Mouse (Mus musculus) MEL (cell line): ENCODE data around the gene Homer2. TPM values are rescaled to one million over a fixed set of nuclear protein-coding genes. Genes with fewer than 3 reads are reported as not detected.

Experiments used
- DNase-seq: peaks from one replicate; pipeline ENCODE4 v3.0.0; 2011; ENCODE audit warnings: low read depth, low spot score
- H3K27ac ChIP-seq: 2 replicates; pipeline ENCODE4 v1.5.1; 2012; ENCODE audit warnings: low read depth, mild to moderate bottlenecking, control low read depth, low read length, moderate library complexity; ENCODE audit not compliant: control insufficient read depth
- H3K27me3 ChIP-seq, 2 experiments: fragments of 150-350 bp in 1 of 2; sonication (generic) in 1 of 2; 2 replicates each; pipeline ENCODE4 v1.6.1; 2012; ENCODE audit warnings: low read length in 2 of 2, mild to moderate bottlenecking in 2 of 2, improper control_type of control experiment in 1 of 2, moderate library complexity in 1 of 2; ENCODE audit not compliant: insufficient read depth in 2 of 2, control insufficient read depth in 1 of 2
- H3K36me3 ChIP-seq, 2 experiments: 2 replicates each; pipeline ENCODE4 v1.6.1; 2012 to 2014; ENCODE audit warnings: low read length in 2 of 2, improper control_type of control experiment in 1 of 2, inconsistent platforms in 1 of 2, mild to moderate bottlenecking in 1 of 2; ENCODE audit not compliant: insufficient read depth in 2 of 2, control insufficient read depth in 1 of 2
- H3K4me1 ChIP-seq, 2 experiments: fragments of 150-350 bp in 1 of 2; sonication (generic) in 1 of 2; 2 replicates each; pipeline ENCODE4 v1.6.1; 2012; ENCODE audit warnings: low read length in 2 of 2, improper control_type of control experiment in 1 of 2, mild to moderate bottlenecking in 1 of 2; ENCODE audit not compliant: insufficient read depth in 2 of 2, control insufficient read depth in 1 of 2
- H3K4me3 ChIP-seq, 2 experiments: fragments of 150-350 bp in 1 of 2; sonication (generic) in 1 of 2; 2 replicates each; pipeline ENCODE4 v1.5.1; 2012; ENCODE audit warnings: low read depth in 2 of 2, low read length in 2 of 2, mild to moderate bottlenecking in 2 of 2, moderate library complexity in 2 of 2, control low read depth in 1 of 2, improper control_type of control experiment in 1 of 2; ENCODE audit not compliant: control insufficient read depth in 1 of 2, insufficient read depth in 1 of 2
- H3K79me2 ChIP-seq: 2 replicates; pipeline ENCODE4 v1.6.1; 2012; ENCODE audit warnings: mild to moderate bottlenecking, low read length, moderate library complexity; ENCODE audit not compliant: control insufficient read depth, poor library complexity, insufficient read depth
- H3K9ac ChIP-seq: 2 replicates; pipeline ENCODE4 v1.6.1; 2012; ENCODE audit warnings: low read depth, mild to moderate bottlenecking, control low read depth, low read length, moderate library complexity; ENCODE audit not compliant: control insufficient read depth, poor library complexity, severe bottlenecking
- H3K9me3 ChIP-seq: fragments of 150-350 bp; sonication (generic); replicated peaks from 2 replicates; pipeline ENCODE4 v1.6.1; 2012; ENCODE audit warnings: mild to moderate bottlenecking, low read length, improper control_type of control experiment, moderate library complexity; ENCODE audit not compliant: insufficient read depth
- BHLHE40 ChIP-seq: IDR thresholded peaks from 2 replicates; pipeline ENCODE4 v1.6.1; 2012; ENCODE audit warnings: low read depth, mild to moderate bottlenecking, inconsistent platforms, low read length, improper control_type of control experiment, borderline replicate concordance
- CTCF ChIP-seq, 3 experiments: IDR thresholded peaks in 2 of 3; conservative IDR thresholded peaks in 1 of 3; 2 replicates each; pipeline ENCODE4 v1.5.1; 2011 to 2012; ENCODE audit warnings: low read length in 3 of 3, low read depth in 2 of 3, mild to moderate bottlenecking in 2 of 3, improper control_type of control experiment in 1 of 3, inconsistent platforms in 1 of 3, mixed read lengths in 1 of 3, moderate library complexity in 1 of 3; ENCODE audit not compliant: control insufficient read depth in 1 of 3, insufficient read depth in 1 of 3, poor library complexity in 1 of 3, severe bottlenecking in 1 of 3
- E2F4 ChIP-seq: IDR thresholded peaks from 2 replicates; pipeline ENCODE4 v1.6.1; 2011; ENCODE audit warnings: low read depth, low read length, improper control_type of control experiment, borderline replicate concordance
- ELF1 ChIP-seq: IDR thresholded peaks from 2 replicates; pipeline ENCODE4 v1.6.1; 2014; ENCODE audit warnings: low read depth, mild to moderate bottlenecking, inconsistent platforms, low read length, improper control_type of control experiment, moderate library complexity
- EP300 ChIP-seq, 2 experiments: IDR thresholded peaks; 2 replicates each; pipeline ENCODE4 v1.6.1; 2011; ENCODE audit warnings: improper control_type of control experiment in 2 of 2, low read length in 2 of 2, low read depth in 1 of 2, mild to moderate bottlenecking in 1 of 2
- GABPA ChIP-seq: IDR thresholded peaks from 2 replicates; pipeline ENCODE4 v1.6.1; 2012; ENCODE audit warnings: low read depth, mild to moderate bottlenecking, inconsistent platforms, low read length, improper control_type of control experiment, moderate library complexity
- GATA1 ChIP-seq: IDR thresholded peaks from 2 replicates; pipeline ENCODE4 v1.6.1; 2011; ENCODE audit warnings: low read depth, low read length, improper control_type of control experiment
- HCFC1 ChIP-seq: IDR thresholded peaks from 2 replicates; pipeline ENCODE4 v1.6.1; 2012; ENCODE audit warnings: low read depth, mild to moderate bottlenecking, inconsistent platforms, low read length, improper control_type of control experiment, moderate library complexity
- JUND ChIP-seq: IDR thresholded peaks from 2 replicates; pipeline ENCODE4 v1.6.1; 2011; ENCODE audit warnings: low read depth, mild to moderate bottlenecking, improper control_type of control experiment, low read length
- MAFK ChIP-seq: IDR thresholded peaks from 2 replicates; pipeline ENCODE4 v1.6.1; 2011; ENCODE audit warnings: low read depth, mild to moderate bottlenecking, low read length, improper control_type of control experiment, borderline replicate concordance
- MEF2A ChIP-seq: IDR thresholded peaks from 2 replicates; pipeline ENCODE4 v1.6.1; 2014; ENCODE audit warnings: low read depth, mild to moderate bottlenecking, inconsistent platforms, low read length, improper control_type of control experiment; ENCODE audit not compliant: poor library complexity, insufficient replicate concordance, severe bottlenecking; ENCODE audit errors: extremely low read depth
- MXI1 ChIP-seq: IDR thresholded peaks from 2 replicates; pipeline ENCODE4 v1.6.1; 2011; ENCODE audit warnings: mild to moderate bottlenecking, low read depth, low read length, improper control_type of control experiment
- MYB ChIP-seq: IDR thresholded peaks from 2 replicates; pipeline ENCODE4 v1.6.1; 2011; ENCODE audit warnings: mild to moderate bottlenecking, low read depth, low read length, improper control_type of control experiment
- MYC ChIP-seq: IDR thresholded peaks from 2 replicates; pipeline ENCODE4 v1.6.1; 2011; ENCODE audit warnings: low read depth, mild to moderate bottlenecking, low read length, improper control_type of control experiment, moderate library complexity
- NRF1 ChIP-seq: IDR thresholded peaks from 2 replicates; pipeline ENCODE4 v1.6.1; 2014; ENCODE audit warnings: low read depth, mild to moderate bottlenecking, inconsistent platforms, low read length, improper control_type of control experiment, moderate library complexity; ENCODE audit not compliant: poor library complexity, insufficient read depth, severe bottlenecking
- POLR2A ChIP-seq, 2 experiments: IDR thresholded peaks; 2 replicates each; pipeline ENCODE4 v1.6.1; 2011 to 2012; ENCODE audit warnings: low read length in 2 of 2, mild to moderate bottlenecking in 2 of 2, control low read depth in 1 of 2, improper control_type of control experiment in 1 of 2, low read depth in 1 of 2, moderate library complexity in 1 of 2; ENCODE audit not compliant: control insufficient read depth in 1 of 2, insufficient read depth in 1 of 2, poor library complexity in 1 of 2
- TCF12 ChIP-seq: IDR thresholded peaks from 2 replicates; pipeline ENCODE4 v1.6.1; 2014; ENCODE audit warnings: low read depth, mild to moderate bottlenecking, inconsistent platforms, low read length, improper control_type of control experiment, moderate library complexity
- USF1 ChIP-seq: IDR thresholded peaks from 2 replicates; pipeline ENCODE4 v1.6.1; 2014; ENCODE audit warnings: low read depth, mild to moderate bottlenecking, inconsistent platforms, low read length, improper control_type of control experiment, moderate library complexity
- USF2 ChIP-seq, 2 experiments: IDR thresholded peaks; 2 replicates each; pipeline ENCODE4 v1.6.1; 2011 to 2012; ENCODE audit warnings: improper control_type of control experiment in 2 of 2, low read length in 2 of 2, borderline replicate concordance in 1 of 2, inconsistent platforms in 1 of 2, low read depth in 1 of 2, mild to moderate bottlenecking in 1 of 2; ENCODE audit not compliant: insufficient read depth in 1 of 2
- ZC3H11A ChIP-seq: IDR thresholded peaks from 2 replicates; pipeline ENCODE4 v1.6.1; 2012; ENCODE audit warnings: low read depth, mild to moderate bottlenecking, inconsistent platforms, low read length, improper control_type of control experiment
- ZMIZ1 ChIP-seq: IDR thresholded peaks from 2 replicates; pipeline ENCODE4 v1.6.1; 2012; ENCODE audit warnings: low read depth, mild to moderate bottlenecking, inconsistent platforms, low read length, improper control_type of control experiment, moderate library complexity
- polyA plus RNA-seq, 2 experiments: library from polyadenylated mRNA; stranded (reverse) in 1 of 2; unstranded in 1 of 2; fragments of >175 nt in 1 of 2; fragments of >200 nt in 1 of 2; gene quantifications; 2 replicates each; pipeline versions ENCODE4 v1.2.1 to v1.2.4; 2012; ENCODE audit warnings: low replicate concordance in 2 of 2, low read depth in 1 of 2; ENCODE audit not compliant: insufficient read length in 2 of 2, insufficient read depth in 1 of 2, missing spikeins in 1 of 2
- total RNA-seq: library from RNA; depleted of rRNA; stranded (reverse); fragments of 300-350 nt; gene quantifications from 2 replicates; pipeline ENCODE4 v1.2.3, GENCODE M21; 2012

Gene Homer2
- total and polyA plus RNA-seq, 3 experiments = 18.4 to 39.0 TPM; not detected in 1

- H3K36me3 ChIP-seq = peaks cover 0 to 37% of the 10 kb centered on the region in 2 experiments; a peak in 2 of 4 replicates
- no peaks in the 10 kb centered on the region for H3K9me3 ChIP-seq
- DNase-seq = no peak
- no peak overlapping the region for H3K4me3 ChIP-seq
- no peak overlapping the region for H3K9ac ChIP-seq
- peaks cover under 1% of the 10 kb centered on the region; the same call in 1 of the 2 replicates for H3K79me2 ChIP-seq
- H3K4me1 ChIP-seq = peaks cover 18 to 34% of the 10 kb centered on the region in 2 experiments
- no peak overlapping the region for H3K27ac ChIP-seq
- TF ChIP-seq GATA1 (no peak), BHLHE40 (no peak)
- H3K27me3 ChIP-seq = no peaks in the 10 kb centered on the region
Measured at GRCm38 (mm10) chr7:81723851-81724250, 16.5 kb upstream of the Homer2 start.

DNA sequence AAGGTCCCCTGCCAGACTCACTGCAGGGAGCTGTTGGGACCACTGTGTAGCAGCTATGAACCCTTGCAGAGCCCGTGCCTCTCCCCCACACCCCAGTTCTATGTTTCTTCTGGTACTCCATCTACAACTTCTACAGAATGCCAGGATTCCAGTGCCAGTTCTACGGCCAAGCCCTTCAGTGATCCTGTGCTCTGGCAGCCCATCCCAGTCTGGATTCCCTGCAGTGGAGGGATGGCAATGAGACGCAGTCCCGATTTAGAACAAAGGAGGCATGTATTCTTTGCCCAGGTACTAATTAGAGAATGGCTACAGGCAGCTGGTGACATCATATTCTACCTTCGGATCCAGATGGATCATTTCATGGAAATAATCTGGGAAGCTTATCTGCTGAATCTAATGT lies 13.9 kb upstream of the Homer2 start:
- H3K27me3 ChIP-seq = no peaks in the 10 kb centered on the region
- H3K36me3 ChIP-seq = peaks cover 0 to 42% of the 10 kb centered on the region in 2 experiments; a peak in 2 of 4 replicates
- TF ChIP-seq EP300 (IDR thresholded peaks at IDR 0.05; ENCODE audit: low read depth in 1 of 2, low read length in 2 of 2) (no peak), E2F4 (no peak), BHLHE40 (no peak), GATA1 (no peak), CTCF (IDR thresholded peaks at IDR 0.05 in 2 of 3, conservative IDR thresholded peaks at IDR 0.05 in 1 of 3; ENCODE audit: control insufficient read depth in 1 of 3, insufficient read depth in 1 of 3, low read depth in 2 of 3, low read length in 3 of 3, poor library complexity in 1 of 3, severe bottlenecking in 1 of 3) (no peak)
- no peak overlapping the region for H3K9ac ChIP-seq
- H3K9me3 ChIP-seq = no peaks in the 10 kb centered on the region
- H3K79me2 ChIP-seq = peaks cover 9% of the 10 kb centered on the region
- H3K4me1 ChIP-seq = peaks cover 18 to 30% of the 10 kb centered on the region in 2 experiments
- H3K27ac ChIP-seq = no peak overlapping the region
- H3K4me3 ChIP-seq = no peak overlapping the region
- DNase-seq = no peak

DNA sequence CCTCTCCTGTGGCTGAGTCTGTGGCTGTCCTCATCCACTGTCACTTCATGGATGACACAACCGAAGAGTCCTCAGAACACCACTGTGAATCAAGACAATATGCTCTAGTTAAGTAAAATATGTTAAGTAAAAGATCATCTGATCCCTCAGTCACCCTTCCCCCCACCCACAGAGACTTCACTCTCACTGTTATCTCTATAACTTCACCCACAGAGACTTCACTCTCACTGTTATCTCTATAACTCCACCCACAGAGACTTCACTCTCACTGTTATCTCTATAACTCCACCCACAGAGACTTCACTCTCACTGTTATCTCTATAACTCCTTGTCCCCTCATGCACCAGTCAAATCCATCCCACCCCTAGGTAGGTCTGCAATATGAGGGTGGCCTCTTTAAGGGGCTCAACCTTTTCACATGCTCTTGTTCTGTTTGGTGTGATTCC lies 11.9 kb upstream of the Homer2 start:
- peaks cover 0 to 37% of the 10 kb centered on the region in 2 experiments; a peak in 2 of 4 replicates for H3K36me3 ChIP-seq
- peak overlapping the region; percentile 49 to 56 for H3K4me3 ChIP-seq
- peak; percentile 81 for DNase-seq
- peaks cover 9% of the 10 kb centered on the region for H3K79me2 ChIP-seq
- no peaks in the 10 kb centered on the region for H3K9me3 ChIP-seq
- no peaks in the 10 kb centered on the region for H3K27me3 ChIP-seq
- peaks cover 13 to 23% of the 10 kb centered on the region in 2 experiments for H3K4me1 ChIP-seq
- H3K27ac ChIP-seq = peak overlapping the region; percentile 98
- peak overlapping the region; percentile 61 for H3K9ac ChIP-seq
- peak; percentile 75; the same call in 1 of the 2 replicates for TF ChIP-seq MYC
- peak; percentile 57; the same call in 1 of the 2 replicates for TF ChIP-seq MAFK
- TF ChIP-seq ELF1 = 0 out of 2 replicates have a peak, but pooled peaks have one; percentile 26
- no peak for TF ChIP-seq MXI1
- TF ChIP-seq USF2 (IDR thresholded peaks at IDR 0.05; ENCODE audit: borderline replicate concordance in 1 of 2, insufficient read depth in 1 of 2, low read depth in 1 of 2, low read length in 2 of 2) = no peak
- 0 out of 2 replicates have a peak, but pooled peaks have one; percentile 53 for TF ChIP-seq BHLHE40
- no peak for TF ChIP-seq ZC3H11A
- TF ChIP-seq ZMIZ1 = peak; percentile 26; the same call in 1 of the 2 replicates
- TF ChIP-seq GATA1 = peak; percentile 96; the same call in 1 of the 2 replicates
- TF ChIP-seq EP300 (IDR thresholded peaks at IDR 0.05; ENCODE audit: low read depth in 1 of 2, low read length in 2 of 2) = peak; percentile 93 to 95
- TF ChIP-seq TCF12 = peak; percentile 92
- no peak for TF ChIP-seq MEF2A
- TF ChIP-seq JUND = peak; percentile 60; the same call in 1 of the 2 replicates
- TF ChIP-seq NRF1 = no peak
- TF ChIP-seq USF1 = peak; percentile 55; the same call in 1 of the 2 replicates
- TF ChIP-seq HCFC1 = 0 out of 2 replicates have a peak, but pooled peaks have one; percentile 33
- TF ChIP-seq MYB = peak; percentile 60; the same call in 1 of the 2 replicates
- no peak for TF ChIP-seq CTCF (IDR thresholded peaks at IDR 0.05 in 2 of 3, conservative IDR thresholded peaks at IDR 0.05 in 1 of 3; ENCODE audit: control insufficient read depth in 1 of 3, insufficient read depth in 1 of 3, low read depth in 2 of 3, low read length in 3 of 3, poor library complexity in 1 of 3, severe bottlenecking in 1 of 3)
- TF ChIP-seq POLR2A (IDR thresholded peaks at IDR 0.05; ENCODE audit: control insufficient read depth in 1 of 2, insufficient read depth in 1 of 2, low read depth in 1 of 2, low read length in 2 of 2, poor library complexity in 1 of 2) = peak in 1 of 2 experiments; percentile 66; a peak in 2 of 4 replicates
- no peak for TF ChIP-seq GABPA
